8 mouse cellular contexts compared by ENCODE assay signal in the genomic region with DNA sequence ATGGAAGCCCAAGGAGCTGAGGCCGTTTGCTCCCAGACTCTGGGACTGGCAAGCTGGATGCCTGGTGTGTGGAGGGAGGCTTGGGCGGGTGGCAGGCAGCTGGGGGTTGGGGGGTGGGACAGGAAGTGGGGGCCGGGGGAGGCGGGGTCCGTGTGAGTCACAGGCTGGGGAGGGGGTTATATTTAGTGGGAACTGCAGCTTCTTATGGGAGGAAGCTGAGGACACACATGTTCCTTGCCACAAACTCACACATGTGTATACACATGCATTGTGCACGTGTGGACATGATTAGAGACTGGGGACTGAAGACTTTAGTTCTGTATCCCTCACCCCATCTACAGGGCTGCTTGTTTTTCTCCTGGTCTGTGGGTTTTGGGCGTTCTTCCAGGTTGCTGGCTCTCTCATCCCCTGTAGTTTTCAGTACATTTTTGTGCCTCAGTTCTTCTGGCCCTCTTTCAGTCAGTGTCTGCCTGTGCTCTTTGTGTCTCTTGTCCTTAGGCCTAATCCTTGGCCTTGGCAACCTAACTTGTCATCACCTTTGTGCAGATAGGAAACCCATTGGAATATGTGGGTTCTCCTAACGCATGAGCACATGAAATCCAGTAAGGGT. TPM values are rescaled to one million over a fixed set of nuclear protein-coding genes. Genes with fewer than 3 reads are reported as not detected.
DNase-seq lines count a peak whose midpoint lies in the region; ATAC-seq and TF ChIP-seq lines count a peak whose summit lies in the region.

No protein-coding gene starts in this region.

- peak overlapping the region in 1 of 2 experiments; percentile 42; a peak in 2 of 4 replicates for H3K4me3 ChIP-seq in heart, embryonic 14.5 days (ENCODE audit: control insufficient read depth in 1 of 2, insufficient read depth in 1 of 2, low read depth in 1 of 2, low read length in 2 of 2)
- no peak overlapping the region for H3K4me3 ChIP-seq in CH12.LX (replicated peaks in 1 of 3; ENCODE audit: low read depth in 2 of 3, low read length in 2 of 3, poor library complexity in 1 of 3)
- peak overlapping the region; percentile 85 for H3K4me3 ChIP-seq in embryonic fibroblast, embryonic 13.5 days (ENCODE audit: insufficient read depth, low read length)
- H3K4me3 ChIP-seq in limb, embryonic 13.5 days: peak overlapping the region; percentile 75
- peak overlapping the region; percentile 68 for H3K4me3 ChIP-seq in stomach, embryonic 16.5 days (replicated peaks; ENCODE audit: low read length)

- TF ChIP-seq EP300 in CH12.LX (IDR thresholded peaks at IDR 0.05; ENCODE audit: low read length): no peak

- ATAC-seq in heart, embryonic 14.5 days (ENCODE audit: insufficient number of reproducible peaks, insufficient read depth, low FRiP score, low read depth): no peak
- ATAC-seq in limb, embryonic 13.5 days (ENCODE audit: low FRiP score, low read depth): no peak
- no peak for ATAC-seq in stomach, embryonic 16.5 days (ENCODE audit: insufficient read depth, low FRiP score)

- no peak for DNase-seq in heart, adult 9 months (ENCODE audit: low spot score in 2 of 2)
- no peak for DNase-seq in CH12.LX (ENCODE audit: extremely low read depth)
- no peak for DNase-seq in gastrocnemius, postnatal 36 days
- DNase-seq in B cell, adult 2 months: no peak

- intact Hi-C loops in gastrocnemius, postnatal 36 days (cut with DNase I): no loop called here

- H3K9ac ChIP-seq in heart, embryonic 14.5 days (ENCODE audit: low read length): peak overlapping the region; percentile 11; the same call in 1 of the 2 replicates
- no peak overlapping the region; the same call in 1 of the 2 replicates for H3K9ac ChIP-seq in CH12.LX (ENCODE audit: insufficient read depth, low read depth)
- peak overlapping the region; percentile 91 for H3K9ac ChIP-seq in limb, embryonic 13.5 days
- peak overlapping the region; percentile 46 for H3K9ac ChIP-seq in stomach, embryonic 16.5 days (ENCODE audit: low read length)

- H3K36me3 ChIP-seq in heart, embryonic 14.5 days (ENCODE audit: control insufficient read depth, insufficient read depth, low read length): no peaks in the 10 kb centered on the region
- H3K36me3 ChIP-seq in CH12.LX (replicated peaks in 1 of 2; ENCODE audit: control insufficient read depth in 1 of 2, insufficient read depth in 1 of 2, low read length in 1 of 2): no peaks in the 10 kb centered on the region
- no peaks in the 10 kb centered on the region for H3K36me3 ChIP-seq in limb, embryonic 13.5 days
- H3K36me3 ChIP-seq in stomach, embryonic 16.5 days (ENCODE audit: control insufficient read depth, insufficient read depth, low read length): no peaks in the 10 kb centered on the region

- dilution Hi-C loops in CH12.LX (cut with MboI; ENCODE audit: extremely low pct_ligation_motif_present, extremely low pct_unique_long_range_greater_than_20kb, low sequenced_read_pairs): no loop called here

- no peak for TF ChIP-seq POLR2A in CH12.LX (IDR thresholded peaks at IDR 0.05; ENCODE audit: low read depth, low read length)
- peak; percentile 83 for TF ChIP-seq POLR2A in embryonic fibroblast, embryonic 13.5 days (IDR thresholded peaks at IDR 0.05; ENCODE audit: low read depth, low read length)

- TF ChIP-seq CTCF in CH12.LX (conservative IDR thresholded peaks at IDR 0.05 in 1 of 2, IDR thresholded peaks at IDR 0.05 in 1 of 2; ENCODE audit: low read depth in 2 of 2, low read length in 2 of 2): no peak
- TF ChIP-seq CTCF in embryonic fibroblast, embryonic 13.5 days (IDR thresholded peaks at IDR 0.05; ENCODE audit: borderline replicate concordance, insufficient read depth, low read length): no peak

- no peaks in the 10 kb centered on the region for H3K9me3 ChIP-seq in heart, embryonic 14.5 days (ENCODE audit: control insufficient read depth, low read length)
- no peaks in the 10 kb centered on the region for H3K9me3 ChIP-seq in CH12.LX (replicated peaks; ENCODE audit: low read length)
- H3K9me3 ChIP-seq in limb, embryonic 13.5 days: no peaks in the 10 kb centered on the region
- no peaks in the 10 kb centered on the region for H3K9me3 ChIP-seq in stomach, embryonic 16.5 days (replicated peaks; ENCODE audit: control insufficient read depth, low read length)

- H3K79me2 ChIP-seq in CH12.LX (replicated peaks; ENCODE audit: control insufficient read depth, extremely low read depth, insufficient read depth, poor library complexity, severe bottlenecking): no peaks in the 10 kb centered on the region

- in situ Hi-C loops in CH12.LX (cut with MboI; ENCODE audit: low pct_ligation_motif_present, low pct_unique_long_range_greater_than_20kb, low sequenced_read_pairs): loop anchor here (25.0 kb wide), 1 partner anchor 933 kb away; the partner anchor contains the start of genes Per1 and Vamp2

- TF ChIP-seq RAD21 in CH12.LX (IDR thresholded peaks at IDR 0.05; ENCODE audit: low read depth, low read length): no peak

- no peaks in the 10 kb centered on the region for H3K27me3 ChIP-seq in heart, embryonic 14.5 days (ENCODE audit: control insufficient read depth, insufficient read depth, low read length)
- peaks cover 10% of the 10 kb centered on the region for H3K27me3 ChIP-seq in CH12.LX (replicated peaks)
- H3K27me3 ChIP-seq in limb, embryonic 13.5 days: no peaks in the 10 kb centered on the region
- no peaks in the 10 kb centered on the region for H3K27me3 ChIP-seq in stomach, embryonic 16.5 days (ENCODE audit: control insufficient read depth, insufficient read depth, low read length)

- H3K27ac ChIP-seq in heart, embryonic 14.5 days (replicated peaks in 1 of 2; ENCODE audit: control insufficient read depth in 1 of 2, insufficient read depth in 1 of 2, low read depth in 2 of 2, low read length in 2 of 2): peak overlapping the region; percentile 51 to 69
- H3K27ac ChIP-seq in CH12.LX (ENCODE audit: insufficient read depth, low read depth): no peak overlapping the region
- H3K27ac ChIP-seq in embryonic fibroblast, embryonic 13.5 days (ENCODE audit: insufficient read depth, low read length): peak overlapping the region; percentile 86
- H3K27ac ChIP-seq in limb, embryonic 13.5 days: peak overlapping the region; percentile 95
- H3K27ac ChIP-seq in stomach, embryonic 16.5 days (ENCODE audit: low read length): peak overlapping the region; percentile 72

- whole genome bisulfite sequencing in heart, embryonic 14.5 days: 33% methylated on average over 7 of the region's 8 CpGs
- WGBS in limb, embryonic 13.5 days: 11% methylated on average over 7 of the region's 8 CpGs
- 18% methylated on average over 7 of the region's 8 CpGs for WGBS in stomach, embryonic 16.5 days

- peaks cover 13 to 50% of the 10 kb centered on the region in 2 experiments for H3K4me1 ChIP-seq in heart, embryonic 14.5 days (ENCODE audit: control insufficient read depth in 2 of 2, insufficient read depth in 2 of 2, low read length in 2 of 2)
- H3K4me1 ChIP-seq in CH12.LX (ENCODE audit: control insufficient read depth in 1 of 2, insufficient read depth in 2 of 2): peaks cover 8 to 32% of the 10 kb centered on the region in 2 experiments; a peak in 3 of 4 replicates
- peaks cover 8% of the 10 kb centered on the region; the same call in 1 of the 2 replicates for H3K4me1 ChIP-seq in embryonic fibroblast, embryonic 13.5 days (ENCODE audit: control insufficient read depth, insufficient read depth, low read length)
- peaks cover 67% of the 10 kb centered on the region for H3K4me1 ChIP-seq in limb, embryonic 13.5 days
- H3K4me1 ChIP-seq in stomach, embryonic 16.5 days (ENCODE audit: control insufficient read depth, insufficient read depth, low read length): peaks cover 38% of the 10 kb centered on the region

- H3K4me2 ChIP-seq in heart, embryonic 14.5 days (ENCODE audit: low read length): peak overlapping the region; percentile 71
- H3K4me2 ChIP-seq in CH12.LX (ENCODE audit: insufficient read depth, low read depth, poor library complexity, severe bottlenecking): peak overlapping the region; percentile 68
- H3K4me2 ChIP-seq in limb, embryonic 13.5 days (replicated peaks): peak overlapping the region; percentile 90
- peak overlapping the region; percentile 91 for H3K4me2 ChIP-seq in stomach, embryonic 16.5 days (ENCODE audit: low read depth, low read length)

RNA-seq across cellular contexts. Expression of gene Dlg4, which starts 3.4 kb away (rescaled TPM):
- polyA plus RNA-seq in heart, embryonic 14.5 days (2014; fragmentation: Nextera tagmentation; extraction: Ambion mirVana): 3.4 and 6.0 TPM in 2 replicates
- 9.8 and 15.3 TPM in 2 replicates for total RNA-seq in CH12.LX (2012; rRNA removed)
- total RNA-seq in CH12.LX (2014; rRNA removed): 6.1 and 7.3 TPM in 2 replicates
- 6.8 and 9.3 TPM in 2 replicates for polyA plus RNA-seq in CH12.LX (2012; ENCODE audit: insufficient read length, low read depth)
- polyA plus RNA-seq in embryonic fibroblast, embryonic 13.5 days (2011; ENCODE audit: insufficient read length, low read depth, missing spikeins): 69.8 and 77.7 TPM in 2 replicates
- 14.2 and 14.8 TPM in 2 replicates for polyA plus RNA-seq in limb, embryonic 13.5 days (2015; fragmentation: Nextera tagmentation; extraction: Ambion mirVana)
- 8.4 and 9.0 TPM in 2 replicates for polyA plus RNA-seq in stomach, embryonic 16.5 days (2015; fragmentation: Nextera tagmentation; extraction: Ambion mirVana)
- 1 to 10 TPM; 4.9 to 6.5 TPM for total RNA-seq in gastrocnemius, postnatal 36 days (2021)

RNA-seq across cellular contexts. Expression of gene Acadvl, which starts 4.9 kb away (rescaled TPM):
- 185 and 198 TPM in 2 replicates for polyA plus RNA-seq in heart, embryonic 14.5 days (2014; fragmentation: Nextera tagmentation; extraction: Ambion mirVana)
- total RNA-seq in CH12.LX (2012; rRNA removed): 137 and 148 TPM in 2 replicates
- total RNA-seq in CH12.LX (2014; rRNA removed): 81.8 and 86.6 TPM in 2 replicates
- 76.9 and 86.4 TPM in 2 replicates for polyA plus RNA-seq in CH12.LX (2012; ENCODE audit: insufficient read length, low read depth)
- 47.4 and 57.9 TPM in 2 replicates for polyA plus RNA-seq in embryonic fibroblast, embryonic 13.5 days (2011; ENCODE audit: insufficient read length, low read depth, missing spikeins)
- 76.0 and 81.1 TPM in 2 replicates for polyA plus RNA-seq in limb, embryonic 13.5 days (2015; fragmentation: Nextera tagmentation; extraction: Ambion mirVana)
- polyA plus RNA-seq in stomach, embryonic 16.5 days (2015; fragmentation: Nextera tagmentation; extraction: Ambion mirVana): 115 and 119 TPM in 2 replicates
- 100 to 1,000 TPM; 320 to 384 TPM for total RNA-seq in gastrocnemius, postnatal 36 days (2021)

RNA-seq across cellular contexts. Expression of gene Dvl2, which starts 19.7 kb away (rescaled TPM):
- polyA plus RNA-seq in heart, embryonic 14.5 days (2014; fragmentation: Nextera tagmentation; extraction: Ambion mirVana): 15.0 and 16.6 TPM in 2 replicates
- total RNA-seq in CH12.LX (2012; rRNA removed): 27.3 and 30.6 TPM in 2 replicates
- total RNA-seq in CH12.LX (2014; rRNA removed): 15.1 and 15.7 TPM in 2 replicates
- polyA plus RNA-seq in CH12.LX (2012; ENCODE audit: insufficient read length, low read depth): 25.3 and 27.1 TPM in 2 replicates
- polyA plus RNA-seq in embryonic fibroblast, embryonic 13.5 days (2011; ENCODE audit: insufficient read length, low read depth, missing spikeins): 27.7 and 32.1 TPM in 2 replicates
- 54.3 and 59.8 TPM in 2 replicates for polyA plus RNA-seq in limb, embryonic 13.5 days (2015; fragmentation: Nextera tagmentation; extraction: Ambion mirVana)
- 17.7 and 22.3 TPM in 2 replicates for polyA plus RNA-seq in stomach, embryonic 16.5 days (2015; fragmentation: Nextera tagmentation; extraction: Ambion mirVana)
- 1 to 10 TPM; 3.3 to 4.6 TPM for total RNA-seq in gastrocnemius, postnatal 36 days (2021)

RNA-seq across cellular contexts. Expression of gene Phf23, which starts 24.6 kb away (rescaled TPM):
- 22.2 and 27.5 TPM in 2 replicates for polyA plus RNA-seq in heart, embryonic 14.5 days (2014; fragmentation: Nextera tagmentation; extraction: Ambion mirVana)
- total RNA-seq in CH12.LX (2012; rRNA removed): 67.2 and 81.8 TPM in 2 replicates
- 65.2 and 69.0 TPM in 2 replicates for total RNA-seq in CH12.LX (2014; rRNA removed)
- polyA plus RNA-seq in CH12.LX (2012; ENCODE audit: insufficient read length, low read depth): 93.2 and 99.8 TPM in 2 replicates
- polyA plus RNA-seq in embryonic fibroblast, embryonic 13.5 days (2011; ENCODE audit: insufficient read length, low read depth, missing spikeins): 78.6 and 89.1 TPM in 2 replicates
- 95.9 and 101 TPM in 2 replicates for polyA plus RNA-seq in limb, embryonic 13.5 days (2015; fragmentation: Nextera tagmentation; extraction: Ambion mirVana)
- polyA plus RNA-seq in stomach, embryonic 16.5 days (2015; fragmentation: Nextera tagmentation; extraction: Ambion mirVana): 44.3 and 47.9 TPM in 2 replicates
- 10 to 100 TPM; 12.6 to 16.5 TPM for total RNA-seq in gastrocnemius, postnatal 36 days (2021)

RNA-seq across cellular contexts. Expression of gene Gabarap, which starts 29.2 kb away (rescaled TPM):
- 454 and 540 TPM in 2 replicates for polyA plus RNA-seq in heart, embryonic 14.5 days (2014; fragmentation: Nextera tagmentation; extraction: Ambion mirVana)
- total RNA-seq in CH12.LX (2012; rRNA removed) (182 and 189 TPM in 2 replicates), CH12.LX (2014; rRNA removed) (187 and 213 TPM in 2 replicates)
- 352 and 386 TPM in 2 replicates for polyA plus RNA-seq in CH12.LX (2012; ENCODE audit: insufficient read length, low read depth)
- polyA plus RNA-seq in embryonic fibroblast, embryonic 13.5 days (2011; ENCODE audit: insufficient read length, low read depth, missing spikeins): 639 and 646 TPM in 2 replicates
- 499 and 506 TPM in 2 replicates for polyA plus RNA-seq in limb, embryonic 13.5 days (2015; fragmentation: Nextera tagmentation; extraction: Ambion mirVana)
- polyA plus RNA-seq in stomach, embryonic 16.5 days (2015; fragmentation: Nextera tagmentation; extraction: Ambion mirVana): 485 and 494 TPM in 2 replicates
- total RNA-seq in gastrocnemius, postnatal 36 days (2021): 100 to 1,000 TPM; 142 to 178 TPM

Comparison
In these comparisons a context has a peak if more than half of its experiments do, and no peak if none do; other contexts are left out.
1. H3K4me3 ChIP-seq: peak in embryonic fibroblast, embryonic 13.5 days (single experiment), limb, embryonic 13.5 days (single experiment) and stomach, embryonic 16.5 days (single experiment); none in CH12.LX (0 of 3).
2. Peak in every context shown above with its lines, with median percentiles within 50 percentile points of each other: H3K4me2 ChIP-seq.